In genomic region chr14:121992395-121993280, GRCm38 (mm10) we compare ENCODE assay signal across 17 mouse cellular contexts. TPM values are rescaled to one million over a fixed set of nuclear protein-coding genes. Genes with fewer than 3 reads are reported as not detected.
A peak's percentile ranks its signal among the peaks of the same experiment; 100 is the strongest.
DNase-seq lines count a peak whose midpoint lies in the region; ATAC-seq and TF ChIP-seq lines count a peak whose summit lies in the region.
"Had no signal": no experiment of that assay in that cellular context is flagged by ENCODE, and none has a peak within 500 bp of the region (broad histone marks: within the 10 kb centered on the region; RNA-seq: fewer than 3 reads in every experiment).

No protein-coding gene starts in this region.

- H3K4me1 ChIP-seq in heart, embryonic 10.5 days = peaks cover 8% of the 10 kb centered on the region; the same call in 1 of the 2 replicates
- H3K4me1 ChIP-seq in heart, embryonic 11.5 days (ENCODE audit: control insufficient read depth, insufficient read depth, low read length) = no peaks in the 10 kb centered on the region
- H3K4me1 ChIP-seq in lung, postnatal 0 days (ENCODE audit: insufficient read depth, low read depth, low read length) = no peaks in the 10 kb centered on the region; the same call in 1 of the 2 replicates
- H3K4me1 ChIP-seq in liver, embryonic 14.5 days (replicated peaks; ENCODE audit: control insufficient read depth in 2 of 2, insufficient read depth in 2 of 2, low read length in 1 of 2) = peaks cover 0 to 16% of the 10 kb centered on the region in 2 experiments; a peak in 2 of 4 replicates
- no peaks in the 10 kb centered on the region for H3K4me1 ChIP-seq in forebrain, embryonic 13.5 days
- H3K4me1 ChIP-seq: embryonic facial prominence, embryonic 13.5 days; forebrain, embryonic 12.5 days; hindbrain, embryonic 10.5 days had no signal

- no peak for ATAC-seq in heart, embryonic 11.5 days (replicated peaks; ENCODE audit: insufficient number of reproducible peaks, low FRiP score, low TSS enrichment)
- ATAC-seq in lung, postnatal 0 days = peak; percentile 55
- peak; percentile 12; the same call in 1 of the 2 replicates for ATAC-seq in liver, embryonic 14.5 days (ENCODE audit: insufficient read depth)
- no peak for ATAC-seq in forebrain, embryonic 13.5 days

- no peak overlapping the region for H3K4me2 ChIP-seq in heart, embryonic 11.5 days
- H3K4me2 ChIP-seq in lung, postnatal 0 days (replicated peaks; ENCODE audit: low read depth, low read length) = no peak overlapping the region
- no peak overlapping the region for H3K4me2 ChIP-seq in liver, embryonic 14.5 days (ENCODE audit: low read depth)
- H3K4me2 ChIP-seq in forebrain, embryonic 13.5 days = no peak overlapping the region
- H3K4me2 ChIP-seq: embryonic facial prominence, embryonic 13.5 days; forebrain, embryonic 12.5 days had no signal

- H3K9ac ChIP-seq in heart, embryonic 11.5 days (ENCODE audit: low read depth, low read length) = no peak overlapping the region
- no peak overlapping the region for H3K9ac ChIP-seq in lung, postnatal 0 days (replicated peaks; ENCODE audit: low read depth)
- no peak overlapping the region for H3K9ac ChIP-seq in liver, embryonic 14.5 days (replicated peaks)
- H3K9ac ChIP-seq in forebrain, embryonic 13.5 days = no peak overlapping the region
- H3K9ac ChIP-seq: embryonic facial prominence, embryonic 13.5 days; forebrain, embryonic 12.5 days had no signal

- peaks cover 30% of the 10 kb centered on the region for H3K36me3 ChIP-seq in heart, embryonic 10.5 days
- peaks cover 2% of the 10 kb centered on the region; the same call in 1 of the 2 replicates for H3K36me3 ChIP-seq in heart, embryonic 11.5 days (ENCODE audit: control insufficient read depth, insufficient read depth, low read length)
- H3K36me3 ChIP-seq in lung, postnatal 0 days (ENCODE audit: insufficient read depth, low read length) = peaks cover 9% of the 10 kb centered on the region; the same call in 1 of the 2 replicates
- H3K36me3 ChIP-seq in liver, embryonic 14.5 days (replicated peaks; ENCODE audit: control insufficient read depth, insufficient read depth, low read depth) = no peaks in the 10 kb centered on the region
- H3K36me3 ChIP-seq in forebrain, embryonic 13.5 days (ENCODE audit: poor library complexity, severe bottlenecking) = peaks cover 33% of the 10 kb centered on the region

- H3K27ac ChIP-seq in heart, embryonic 10.5 days = no peak overlapping the region
- no peak overlapping the region for H3K27ac ChIP-seq in heart, embryonic 11.5 days (ENCODE audit: low read depth, low read length)
- H3K27ac ChIP-seq in lung, postnatal 0 days (ENCODE audit: low read length) = no peak overlapping the region
- no peak overlapping the region for H3K27ac ChIP-seq in liver, embryonic 14.5 days
- no peak overlapping the region for H3K27ac ChIP-seq in forebrain, embryonic 13.5 days
- H3K27ac ChIP-seq: embryonic facial prominence, embryonic 13.5 days; forebrain, embryonic 12.5 days; hindbrain, embryonic 10.5 days had no signal

- peak; percentile 60 for DNase-seq in heart, embryonic 10.5 days (ENCODE audit: low spot score)
- peak; percentile 29 for DNase-seq in lung, postnatal 0 days (ENCODE audit: low spot score)
- no peak for DNase-seq in lung, postnatal 14 days
- DNase-seq in liver, embryonic 14.5 days (ENCODE audit: low read depth in 3 of 3, low spot score in 3 of 3) = no peak
- DNase-seq in thymus, postnatal 36 days = peak; percentile 45 to 47
- no peak for DNase-seq in urinary bladder, adult 18-20 months (ENCODE audit: low spot score in 2 of 2)
- DNase-seq: cerebellum, postnatal 25 days; gastrocnemius, postnatal 14 days; kidney, adult 2 months; lung, postnatal 10 days; spleen, adult 18-20 months had no signal

- no peak for TF ChIP-seq CTCF in lung, postnatal 0 days (IDR thresholded peaks at IDR 0.05)
- no peak for TF ChIP-seq CTCF in liver, embryonic 14.5 days (IDR thresholded peaks at IDR 0.05; ENCODE audit: low read depth)

- no peaks in the 10 kb centered on the region for H3K9me3 ChIP-seq in heart, embryonic 10.5 days
- no peaks in the 10 kb centered on the region for H3K9me3 ChIP-seq in heart, embryonic 11.5 days (replicated peaks; ENCODE audit: control insufficient read depth, low read length)
- no peaks in the 10 kb centered on the region for H3K9me3 ChIP-seq in lung, postnatal 0 days (ENCODE audit: low read length)
- no peaks in the 10 kb centered on the region for H3K9me3 ChIP-seq in liver, embryonic 14.5 days (ENCODE audit: control insufficient read depth, low read length)
- no peaks in the 10 kb centered on the region for H3K9me3 ChIP-seq in forebrain, embryonic 13.5 days (replicated peaks)
- H3K9me3 ChIP-seq: embryonic facial prominence, embryonic 13.5 days; forebrain, embryonic 12.5 days; hindbrain, embryonic 10.5 days had no signal

- 81% methylated on average over 13 of the region's 13 CpGs for WGBS in heart, embryonic 10.5 days
- 77% methylated on average over 13 of the region's 13 CpGs for WGBS in heart, embryonic 11.5 days (ENCODE audit: insufficient replicate concordance)
- whole genome bisulfite sequencing in lung, postnatal 0 days = 70% methylated on average over 13 of the region's 13 CpGs
- WGBS in liver, embryonic 14.5 days (ENCODE audit: insufficient replicate concordance) = 54% methylated on average over 13 of the region's 13 CpGs
- 94% methylated on average over 13 of the region's 13 CpGs for WGBS in forebrain, embryonic 13.5 days

- no peaks in the 10 kb centered on the region for H3K27me3 ChIP-seq in heart, embryonic 10.5 days (ENCODE audit: insufficient read depth, poor library complexity, severe bottlenecking)
- no peaks in the 10 kb centered on the region for H3K27me3 ChIP-seq in heart, embryonic 11.5 days (ENCODE audit: control insufficient read depth, insufficient read depth, low read length)
- no peaks in the 10 kb centered on the region for H3K27me3 ChIP-seq in lung, postnatal 0 days (replicated peaks; ENCODE audit: insufficient read depth, low read length)
- no peaks in the 10 kb centered on the region for H3K27me3 ChIP-seq in liver, embryonic 14.5 days (ENCODE audit: control insufficient read depth, insufficient read depth, low read length)
- H3K27me3 ChIP-seq in forebrain, embryonic 13.5 days = no peaks in the 10 kb centered on the region
- H3K27me3 ChIP-seq: embryonic facial prominence, embryonic 13.5 days; forebrain, embryonic 12.5 days had no signal

- no peak overlapping the region for H3K4me3 ChIP-seq in heart, embryonic 10.5 days
- H3K4me3 ChIP-seq in heart, embryonic 11.5 days (ENCODE audit: low read depth, low read length) = no peak overlapping the region
- no peak overlapping the region for H3K4me3 ChIP-seq in lung, postnatal 0 days (ENCODE audit: low read depth, low read length)
- no peak overlapping the region for H3K4me3 ChIP-seq in liver, embryonic 14.5 days (ENCODE audit: insufficient read depth in 1 of 2, low read depth in 2 of 2, low read length in 2 of 2)
- no peak overlapping the region for H3K4me3 ChIP-seq in forebrain, embryonic 13.5 days
- H3K4me3 ChIP-seq: embryonic facial prominence, embryonic 13.5 days; forebrain, embryonic 12.5 days; hindbrain, embryonic 10.5 days had no signal

- TF ChIP-seq EP300 in lung, postnatal 0 days (IDR thresholded peaks at IDR 0.05) = no peak
- TF ChIP-seq EP300 in liver, embryonic 14.5 days (IDR thresholded peaks at IDR 0.05; ENCODE audit: low read depth) = no peak

RNA-seq across cellular contexts. Expression of gene Gpr183, which starts 27.6 kb away (rescaled TPM):
- 1.6 and 2.3 TPM in 2 replicates for polyA plus RNA-seq in heart, embryonic 10.5 days (2016; fragmentation: Nextera tagmentation; extraction: Ambion mirVana)
- polyA plus RNA-seq in heart, embryonic 11.5 days (2014; fragmentation: Nextera tagmentation; extraction: Ambion mirVana) = 1.5 TPM in 2 replicates
- polyA plus RNA-seq in lung, postnatal 0 days (2015; fragmentation: Nextera tagmentation; extraction: Ambion mirVana) = 1.6 TPM in 2 replicates
- polyA plus RNA-seq in liver, embryonic 14.5 days (2012; rRNA removed) = 0.75 and 0.79 TPM in 2 replicates
- polyA plus RNA-seq in liver, embryonic 14.5 days (2014; fragmentation: Nextera tagmentation; extraction: Ambion mirVana) = 0.62 and 1.3 TPM in 2 replicates
- 1.3 and 1.5 TPM in 2 replicates for polyA plus RNA-seq in forebrain, embryonic 13.5 days (2015; fragmentation: Nextera tagmentation; extraction: Ambion mirVana)

RNA-seq across cellular contexts. Expression of gene Timm8a2, which starts 41.8 kb away (rescaled TPM):
- not detected in 2 replicates for polyA plus RNA-seq in heart, embryonic 10.5 days (2016; fragmentation: Nextera tagmentation; extraction: Ambion mirVana)
- polyA plus RNA-seq in heart, embryonic 11.5 days (2014; fragmentation: Nextera tagmentation; extraction: Ambion mirVana) = not detected in 2 replicates
- not detected in 2 replicates for polyA plus RNA-seq in lung, postnatal 0 days (2015; fragmentation: Nextera tagmentation; extraction: Ambion mirVana)
- polyA plus RNA-seq in liver, embryonic 14.5 days (2012; rRNA removed) = not detected in 2 replicates
- polyA plus RNA-seq in liver, embryonic 14.5 days (2014; fragmentation: Nextera tagmentation; extraction: Ambion mirVana) = not detected in 2 replicates
- polyA plus RNA-seq in forebrain, embryonic 13.5 days (2015; fragmentation: Nextera tagmentation; extraction: Ambion mirVana) = not detected in 2 replicates
- polyA plus RNA-seq: embryonic facial prominence, embryonic 13.5 days; forebrain, embryonic 12.5 days; hindbrain, embryonic 10.5 days; kidney, adult 2 months; midbrain, postnatal 0 days had no signal

Comparison
In these comparisons a context has a peak if more than half of its experiments do, and no peak if none do; other contexts are left out.
1. DNase-seq: peak in heart, embryonic 10.5 days (single experiment), lung, postnatal 0 days (single experiment) and thymus, postnatal 36 days (2 of 2); none in lung, postnatal 14 days (single experiment), liver, embryonic 14.5 days (0 of 3) and urinary bladder, adult 18-20 months (0 of 2).
2. ATAC-seq: peak in lung, postnatal 0 days (single experiment) and liver, embryonic 14.5 days (single experiment); none in heart, embryonic 11.5 days (single experiment) and forebrain, embryonic 13.5 days (single experiment).